Mouse (Mus musculus): ENCODE data around the gene Hnrnph3. TPM values are rescaled to one million over a fixed set of nuclear protein-coding genes. Genes with fewer than 3 reads are reported as not detected.

Gene Hnrnph3
- polyA plus RNA-seq, 1 experiment = 177 TPM

DNA sequence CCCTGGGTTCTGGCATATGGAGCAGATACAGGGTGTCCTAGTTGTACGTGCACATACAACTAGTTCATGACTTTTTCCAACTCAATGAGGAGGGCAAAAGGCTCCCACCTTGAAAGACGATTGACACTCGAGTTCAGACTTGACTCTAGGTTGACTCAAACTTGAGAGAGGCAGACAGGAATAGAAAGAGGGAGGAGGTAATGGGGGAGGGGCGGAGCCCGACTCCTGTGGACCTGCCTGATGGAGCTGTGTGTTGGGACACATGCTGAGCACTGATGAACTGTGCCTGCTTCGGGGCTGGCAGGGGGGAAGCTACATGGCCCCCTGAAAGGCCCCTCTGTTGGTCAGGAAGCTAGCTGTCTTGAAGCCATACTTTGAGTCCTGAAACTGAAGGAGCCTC lies 29.0 kb upstream of the Hnrnph3 start:
- TF ChIP-seq CTCF (IDR thresholded peaks at IDR 0.05; ENCODE audit: borderline replicate concordance, extremely low read depth, insufficient read depth, insufficient read length) (no peak), POLR2A (IDR thresholded peaks at IDR 0.05; ENCODE audit: borderline replicate concordance, extremely low read depth, insufficient read depth, insufficient read length, poor library complexity, severe bottlenecking) (no peak)
- no peak for DNase-seq (ENCODE audit: low read depth)

DNA sequence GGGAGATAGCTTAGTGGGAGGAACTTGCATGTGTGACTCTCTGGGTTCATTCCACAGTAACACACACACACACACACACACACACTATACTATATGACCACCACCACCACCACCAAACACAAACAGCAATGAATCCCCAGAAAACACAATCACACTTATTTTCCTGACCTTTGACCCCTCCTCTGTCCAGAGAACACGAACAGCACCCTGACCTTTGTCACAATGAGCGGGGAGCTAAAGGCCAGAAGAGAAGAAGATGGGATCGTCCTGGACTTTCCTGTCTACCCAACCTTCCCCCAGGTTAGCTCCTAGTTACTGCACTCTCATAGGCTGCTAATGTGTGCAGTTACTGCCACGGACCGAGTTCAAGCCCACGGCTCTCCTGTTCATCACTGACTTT lies 28.0 kb upstream of the Hnrnph3 start:
- no peak for DNase-seq (ENCODE audit: low read depth)
- TF ChIP-seq CTCF (IDR thresholded peaks at IDR 0.05; ENCODE audit: borderline replicate concordance, extremely low read depth, insufficient read depth, insufficient read length) = no peak
- TF ChIP-seq POLR2A (IDR thresholded peaks at IDR 0.05; ENCODE audit: borderline replicate concordance, extremely low read depth, insufficient read depth, insufficient read length, poor library complexity, severe bottlenecking) = no peak

DNA sequence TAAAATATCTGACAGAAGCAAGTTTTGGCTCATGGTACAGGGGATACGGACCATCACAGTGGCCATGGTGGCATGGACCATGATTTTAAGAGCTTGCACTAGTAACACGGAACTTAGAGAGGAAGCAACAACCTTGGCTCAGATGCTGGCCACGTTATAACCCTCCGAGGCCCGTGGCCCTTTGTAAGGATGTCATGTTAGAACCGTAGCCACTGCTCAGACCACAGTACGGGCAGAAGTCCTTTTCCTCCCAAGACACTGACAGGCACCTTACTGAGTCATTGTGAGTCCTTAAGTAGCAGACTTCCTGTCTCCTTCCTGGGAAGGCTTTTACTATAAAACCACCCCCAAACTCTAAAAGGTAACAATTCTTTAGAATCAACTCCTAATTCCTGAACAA lies 27.2 kb upstream of the Hnrnph3 start:
- TF ChIP-seq CTCF (IDR thresholded peaks at IDR 0.05; ENCODE audit: borderline replicate concordance, extremely low read depth, insufficient read depth, insufficient read length) (no peak), POLR2A (IDR thresholded peaks at IDR 0.05; ENCODE audit: borderline replicate concordance, extremely low read depth, insufficient read depth, insufficient read length, poor library complexity, severe bottlenecking) (no peak)
- no peak for DNase-seq (ENCODE audit: low read depth)

DNA sequence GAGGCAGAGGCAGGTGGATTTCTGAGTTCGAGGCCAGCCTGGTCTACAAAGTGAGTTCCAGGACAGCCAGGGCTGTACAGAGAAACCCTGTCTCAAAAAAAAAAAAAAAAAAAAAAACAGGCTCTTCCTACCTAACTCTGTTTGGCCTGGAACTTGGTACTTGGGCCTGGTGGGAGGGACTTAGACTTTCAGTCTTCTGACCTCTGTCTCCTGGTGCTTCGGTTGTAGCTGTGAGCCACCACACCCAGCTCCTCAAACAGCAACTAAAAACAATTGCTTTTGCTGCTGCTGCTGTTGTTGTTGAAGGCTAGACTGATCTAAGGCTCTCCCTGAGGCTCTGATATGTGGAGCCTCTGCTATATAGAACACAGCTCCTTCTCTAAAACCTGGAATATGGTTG lies 25.1 kb upstream of the Hnrnph3 start:
- TF ChIP-seq CTCF (IDR thresholded peaks at IDR 0.05; ENCODE audit: borderline replicate concordance, extremely low read depth, insufficient read depth, insufficient read length) (no peak), POLR2A (IDR thresholded peaks at IDR 0.05; ENCODE audit: borderline replicate concordance, extremely low read depth, insufficient read depth, insufficient read length, poor library complexity, severe bottlenecking) (no peak)
- no peak for DNase-seq (ENCODE audit: low read depth)

DNA sequence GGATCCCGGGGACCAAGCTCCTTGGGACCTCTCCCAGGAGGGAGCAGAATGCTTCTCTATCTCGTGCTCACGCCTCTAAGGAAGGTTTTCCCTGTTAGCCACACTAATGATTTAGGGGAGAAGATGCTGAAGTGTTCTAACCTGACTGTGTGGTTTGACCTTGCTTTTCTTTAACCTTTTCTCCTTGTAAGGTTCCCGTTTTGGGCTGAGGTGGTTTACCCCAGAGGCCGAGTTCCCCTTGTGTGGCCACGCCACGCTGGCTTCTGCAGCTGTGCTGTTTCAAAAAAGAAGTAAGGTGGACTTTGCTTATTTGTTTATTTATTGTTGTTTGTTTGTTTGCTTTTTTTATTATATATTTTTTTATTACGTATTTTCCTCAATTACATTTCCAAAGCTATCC lies 23.7 kb upstream of the Hnrnph3 start:
- no peak for DNase-seq (ENCODE audit: low read depth)
- TF ChIP-seq CTCF (IDR thresholded peaks at IDR 0.05; ENCODE audit: borderline replicate concordance, extremely low read depth, insufficient read depth, insufficient read length) (no peak), POLR2A (IDR thresholded peaks at IDR 0.05; ENCODE audit: borderline replicate concordance, extremely low read depth, insufficient read depth, insufficient read length, poor library complexity, severe bottlenecking) (no peak)

DNA sequence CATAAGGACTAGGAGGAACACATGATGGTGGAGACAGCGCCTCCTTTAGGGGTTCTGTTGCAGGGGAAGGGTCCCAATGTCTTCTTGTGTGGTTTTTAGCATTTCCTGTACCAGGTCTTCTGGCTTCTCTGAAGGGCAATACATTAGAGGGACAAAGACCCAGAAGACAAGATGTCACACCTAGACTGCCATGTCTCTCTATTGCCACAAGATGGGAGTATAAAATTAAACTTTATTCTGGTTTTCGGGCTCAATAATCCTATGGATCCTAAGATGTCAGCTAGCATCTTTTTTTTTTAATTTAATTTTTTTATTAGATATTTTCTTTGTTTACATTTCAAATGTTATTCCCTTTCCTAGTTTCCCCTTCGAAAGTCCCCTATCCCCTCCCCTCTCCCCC lies 19.1 kb upstream of the Hnrnph3 start:
- peak; percentile 14 for DNase-seq (ENCODE audit: low read depth)
- TF ChIP-seq CTCF (IDR thresholded peaks at IDR 0.05; ENCODE audit: borderline replicate concordance, extremely low read depth, insufficient read depth, insufficient read length) (0 out of 2 replicates have a peak, but pooled peaks have one; percentile 2), POLR2A (IDR thresholded peaks at IDR 0.05; ENCODE audit: borderline replicate concordance, extremely low read depth, insufficient read depth, insufficient read length, poor library complexity, severe bottlenecking) (no peak)

DNA sequence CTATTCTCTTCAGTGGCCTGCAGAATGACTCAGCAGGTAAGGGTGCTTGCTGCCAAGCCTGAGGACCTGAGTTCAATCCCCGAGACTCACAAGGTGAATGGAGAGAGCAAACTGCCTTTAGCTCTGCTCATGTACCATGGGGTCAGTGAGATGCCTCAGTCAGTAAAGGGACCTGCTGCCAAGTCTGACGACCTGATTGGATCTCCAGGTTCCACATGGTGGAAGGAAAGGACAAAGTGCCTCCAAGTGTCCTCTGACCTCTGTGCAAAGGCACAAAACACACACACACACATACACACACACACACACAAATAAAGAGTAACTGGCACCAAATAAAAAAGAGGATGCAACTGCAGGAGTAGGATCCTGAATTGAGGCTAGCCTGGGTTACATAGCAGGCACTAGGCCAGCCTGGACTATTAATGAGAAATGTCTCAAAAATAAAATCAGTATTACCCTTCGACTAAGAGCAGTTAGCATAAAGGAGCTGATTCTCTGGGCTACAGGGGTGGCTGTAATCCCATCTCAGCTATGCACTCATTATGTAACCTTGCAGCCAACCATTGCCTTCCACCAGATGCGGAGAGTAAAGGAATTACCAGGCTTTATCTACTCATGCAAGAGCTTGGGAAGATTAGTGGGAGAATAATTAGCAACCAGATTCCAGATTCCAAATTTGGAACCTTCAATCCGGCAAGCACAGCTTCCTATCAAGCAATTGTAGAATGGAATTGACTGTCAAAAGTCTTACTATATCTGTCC lies 16.0 kb upstream of the Hnrnph3 start:
- no peak for DNase-seq (ENCODE audit: low read depth)
- no peak for TF ChIP-seq POLR2A (IDR thresholded peaks at IDR 0.05; ENCODE audit: borderline replicate concordance, extremely low read depth, insufficient read depth, insufficient read length, poor library complexity, severe bottlenecking)
- no peak for TF ChIP-seq CTCF (IDR thresholded peaks at IDR 0.05; ENCODE audit: borderline replicate concordance, extremely low read depth, insufficient read depth, insufficient read length)

DNA sequence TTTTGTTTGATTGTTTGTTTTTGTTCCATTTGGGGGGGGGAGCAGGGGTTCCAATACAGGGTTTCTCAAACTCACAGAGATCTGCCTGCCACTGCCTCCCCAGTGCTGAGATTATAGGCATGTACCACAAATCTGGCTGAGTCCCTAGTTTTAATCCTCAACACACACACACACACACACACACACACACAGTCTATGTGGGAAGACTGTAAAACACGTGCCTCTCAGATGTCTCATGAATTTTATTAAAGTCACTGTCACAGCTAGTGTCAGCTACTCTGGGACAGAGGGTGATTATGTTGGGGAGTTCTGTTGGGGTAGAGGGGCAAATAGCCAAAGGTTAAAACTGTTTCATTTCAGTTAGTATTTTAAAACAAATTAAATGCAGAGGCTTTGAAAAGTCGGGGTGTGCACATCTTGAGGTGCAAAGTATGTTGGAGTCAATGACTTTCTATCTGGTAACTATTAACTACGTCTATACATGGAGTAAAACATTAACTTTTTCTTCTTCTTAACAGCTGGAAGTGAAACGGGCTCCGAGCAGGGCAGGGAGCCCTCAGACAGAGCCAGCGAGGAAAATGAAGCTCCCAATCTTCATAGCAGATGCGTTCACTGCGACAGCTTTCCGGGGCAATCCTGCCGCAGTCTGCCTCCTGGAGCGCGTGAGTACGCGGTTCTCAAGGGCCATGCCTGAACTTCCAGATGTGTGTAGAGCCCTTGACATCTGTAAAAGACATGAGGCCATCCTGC lies 14.7 kb upstream of the Hnrnph3 start:
- TF ChIP-seq POLR2A (IDR thresholded peaks at IDR 0.05; ENCODE audit: borderline replicate concordance, extremely low read depth, insufficient read depth, insufficient read length, poor library complexity, severe bottlenecking) (no peak), CTCF (IDR thresholded peaks at IDR 0.05; ENCODE audit: borderline replicate concordance, extremely low read depth, insufficient read depth, insufficient read length) (no peak)
- no peak for DNase-seq (ENCODE audit: low read depth)

DNA sequence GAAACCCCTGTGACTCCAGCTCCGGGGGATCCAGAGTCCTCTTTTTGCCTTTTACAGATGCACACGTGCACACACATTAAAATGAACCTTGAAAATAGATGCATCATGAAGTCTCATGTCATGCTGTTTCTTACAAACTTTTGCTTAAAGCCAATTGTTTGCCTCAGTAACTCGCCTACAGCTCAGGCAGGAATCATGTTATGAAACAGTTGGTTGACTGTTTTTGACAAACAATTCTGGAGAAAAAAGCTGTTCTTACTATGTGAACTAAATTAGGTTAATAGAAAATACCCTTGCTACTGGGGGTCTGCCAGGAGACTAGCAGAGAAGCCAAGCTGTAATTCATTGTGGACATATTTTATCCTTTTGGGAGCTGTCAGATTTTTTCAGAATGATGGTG lies 8.9 kb upstream of the Hnrnph3 start:
- no peak for DNase-seq (ENCODE audit: low read depth)
- TF ChIP-seq CTCF (IDR thresholded peaks at IDR 0.05; ENCODE audit: borderline replicate concordance, extremely low read depth, insufficient read depth, insufficient read length) (no peak), POLR2A (IDR thresholded peaks at IDR 0.05; ENCODE audit: borderline replicate concordance, extremely low read depth, insufficient read depth, insufficient read length, poor library complexity, severe bottlenecking) (no peak)

DNA sequence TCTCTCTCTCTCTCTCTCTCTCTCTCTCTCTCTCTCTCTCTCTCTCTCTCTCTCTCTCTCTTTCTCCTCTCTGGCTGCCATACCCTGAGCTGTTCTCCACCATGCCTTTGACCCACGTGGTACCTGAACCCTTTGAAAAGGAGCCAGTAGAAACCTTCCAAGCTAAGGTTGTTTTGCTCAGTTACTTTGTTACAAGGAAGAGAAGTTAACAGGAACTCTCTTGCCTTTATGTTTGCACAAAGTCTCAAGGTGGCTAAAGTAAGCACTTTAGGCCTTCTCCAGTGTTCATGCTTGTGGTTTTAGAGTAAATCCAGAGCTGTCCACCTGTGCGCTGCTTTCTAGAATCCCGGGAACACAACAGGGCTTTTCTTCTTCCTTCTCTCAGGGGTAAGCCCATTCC lies 8.2 kb upstream of the Hnrnph3 start:
- TF ChIP-seq CTCF (IDR thresholded peaks at IDR 0.05; ENCODE audit: borderline replicate concordance, extremely low read depth, insufficient read depth, insufficient read length) = no peak
- no peak for TF ChIP-seq POLR2A (IDR thresholded peaks at IDR 0.05; ENCODE audit: borderline replicate concordance, extremely low read depth, insufficient read depth, insufficient read length, poor library complexity, severe bottlenecking)
- DNase-seq (ENCODE audit: low read depth) = no peak

DNA sequence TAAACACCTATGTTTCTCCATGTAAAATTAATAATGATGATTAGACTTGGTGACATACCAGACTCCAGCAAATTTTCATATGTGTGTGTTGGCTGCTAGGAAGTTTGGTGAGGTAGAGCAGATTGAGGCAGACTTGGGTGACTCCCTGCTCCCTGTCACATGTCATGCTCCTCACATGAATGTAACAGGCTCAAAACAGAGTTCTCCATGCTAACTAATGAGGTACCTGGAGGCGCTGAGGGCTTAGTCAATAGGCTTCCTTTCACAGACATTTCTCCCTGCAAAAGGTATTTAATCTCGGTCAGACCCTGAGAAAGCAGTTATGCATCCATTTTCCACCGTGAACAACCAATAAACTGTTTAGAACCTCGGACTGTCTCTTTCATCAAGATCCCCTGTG lies 4.4 kb upstream of the Hnrnph3 start:
- no peak for TF ChIP-seq CTCF (IDR thresholded peaks at IDR 0.05; ENCODE audit: borderline replicate concordance, extremely low read depth, insufficient read depth, insufficient read length)
- TF ChIP-seq POLR2A (IDR thresholded peaks at IDR 0.05; ENCODE audit: borderline replicate concordance, extremely low read depth, insufficient read depth, insufficient read length, poor library complexity, severe bottlenecking) = no peak
- DNase-seq (ENCODE audit: low read depth) = no peak

All from brain, embryonic 14.5 days (tissue).